Mouse (Mus musculus): ENCODE results near the gene Tank.

The Tank gene

DNA sequence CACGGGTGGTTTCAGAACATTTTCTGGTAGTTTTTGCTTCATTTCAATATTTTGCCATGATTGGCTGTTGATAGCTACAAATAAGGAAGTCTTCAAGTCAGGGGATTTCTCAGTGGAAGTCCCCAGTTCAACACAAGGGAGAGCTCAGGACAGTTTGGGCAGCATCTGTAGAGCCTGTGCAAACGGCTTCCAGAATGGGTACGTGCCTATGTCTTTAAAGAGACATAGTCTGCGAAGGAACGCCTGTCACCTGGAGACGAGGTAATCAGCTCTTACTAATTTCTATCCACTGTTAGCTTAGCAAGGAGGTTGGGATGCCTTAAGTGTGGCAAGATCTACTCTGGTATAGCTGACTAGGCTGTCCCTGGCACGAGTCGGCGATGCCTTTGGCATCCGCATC, at the start of gene Tank:
TSS of gene Tank (plus strand) at position 153 of the 400 bp plus-strand sequence.
- no peak for DNase-seq (ENCODE audit: low spot score in 2 of 2)

DNA sequence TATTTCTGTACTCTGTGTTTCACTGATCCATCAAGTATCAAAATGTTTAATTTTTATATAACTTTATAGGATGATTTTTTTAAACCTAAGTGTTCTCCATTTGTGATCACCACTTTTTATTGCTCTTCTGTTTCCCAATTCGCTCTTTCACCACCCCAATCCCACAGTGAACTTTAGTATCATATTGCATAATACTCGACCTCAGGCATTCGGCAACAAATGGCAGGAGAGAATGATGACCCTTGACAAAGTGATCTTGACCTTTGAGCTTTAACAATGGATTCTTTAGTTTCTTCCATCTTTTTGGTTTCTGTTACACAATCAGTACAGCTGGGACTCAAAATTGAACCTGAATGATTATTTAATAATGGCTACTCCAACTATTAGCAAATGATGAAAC, 46.1 kb upstream of the Tank start:
- DNase-seq (ENCODE audit: low spot score in 2 of 2) = no peak

DNA sequence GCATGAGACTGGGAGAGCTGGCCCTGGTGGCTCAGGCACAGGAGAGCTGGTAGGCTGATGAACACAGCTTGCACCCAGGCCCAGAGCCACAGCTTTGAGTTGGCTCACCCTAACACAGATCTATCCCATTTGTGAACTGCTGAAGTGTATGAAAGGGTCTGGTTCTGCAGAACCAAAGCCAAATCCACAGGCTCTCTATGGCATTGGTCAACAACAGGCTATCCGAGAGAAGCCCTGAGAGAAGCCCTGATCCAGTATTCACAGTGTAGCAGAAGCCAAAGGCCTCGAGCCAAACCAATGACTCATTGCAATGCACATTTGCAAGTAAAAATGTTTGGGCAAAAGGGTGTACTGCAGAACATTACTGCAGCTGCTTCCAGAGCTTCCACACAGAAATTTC, 45.3 kb upstream of the Tank start:
- DNase-seq (ENCODE audit: low spot score in 2 of 2) = peak; percentile 33 to 69

DNA sequence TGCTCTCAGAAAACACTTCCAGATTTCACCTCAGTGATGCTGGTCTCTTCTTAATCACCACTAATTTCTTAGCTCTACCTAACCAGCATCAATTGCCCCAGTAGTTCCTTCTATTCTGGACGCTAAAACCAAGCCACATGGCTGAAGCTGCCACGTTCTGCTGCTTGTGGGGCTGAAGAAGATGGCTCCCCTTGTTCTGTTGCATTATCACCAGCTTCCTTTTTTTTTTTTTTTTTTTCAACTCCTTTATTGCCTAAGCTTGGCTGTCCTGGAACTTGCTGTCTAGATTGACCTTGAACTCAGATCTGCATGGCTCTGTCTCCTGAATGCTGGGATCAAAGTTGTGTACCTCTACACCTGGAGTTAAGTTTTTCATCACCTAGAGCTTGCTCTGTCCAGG, 41.5 kb upstream of the Tank start:
- no peak for DNase-seq (ENCODE audit: low spot score in 2 of 2)

DNA sequence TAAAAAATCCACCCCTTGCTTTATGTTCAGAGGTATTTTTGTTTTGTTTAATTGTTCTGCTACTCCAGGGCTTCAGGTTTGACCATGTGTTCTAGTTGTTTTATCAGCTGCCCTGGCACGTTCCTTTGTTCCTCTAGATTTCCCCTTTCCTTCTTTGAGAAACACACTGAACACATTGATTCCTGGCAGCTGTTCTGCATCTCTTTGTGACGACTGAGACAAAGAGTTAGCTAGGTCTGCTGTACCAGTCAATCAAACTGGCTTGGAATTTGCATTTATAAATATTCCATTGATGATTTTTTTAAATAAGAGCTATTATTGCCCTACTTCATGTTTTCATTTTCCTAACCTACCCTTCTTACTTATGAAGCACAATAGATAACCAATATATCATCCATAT, 39.0 kb upstream of the Tank start:
- no peak for DNase-seq (ENCODE audit: low spot score in 2 of 2)

DNA sequence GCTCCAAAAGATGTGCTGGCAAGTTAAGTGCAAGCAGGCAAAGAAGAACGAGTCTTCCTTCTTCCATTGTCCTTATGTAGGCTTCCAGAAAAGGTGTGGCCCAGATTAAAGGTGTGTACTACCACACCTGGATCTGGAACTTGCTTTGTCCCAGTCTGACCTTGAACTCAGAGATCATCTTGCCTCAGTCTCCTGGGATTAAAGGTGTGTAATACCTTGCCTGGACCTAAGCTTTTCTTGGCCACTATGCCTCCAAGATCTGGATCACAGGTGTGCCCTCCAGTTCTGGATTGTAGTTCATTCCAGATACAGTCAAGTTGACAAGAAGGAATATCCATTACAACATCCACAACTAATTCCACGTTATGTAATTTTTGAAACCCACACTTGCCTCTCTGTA, 36.0 kb upstream of the Tank start:
- no peak for DNase-seq (ENCODE audit: low spot score in 2 of 2)

DNA sequence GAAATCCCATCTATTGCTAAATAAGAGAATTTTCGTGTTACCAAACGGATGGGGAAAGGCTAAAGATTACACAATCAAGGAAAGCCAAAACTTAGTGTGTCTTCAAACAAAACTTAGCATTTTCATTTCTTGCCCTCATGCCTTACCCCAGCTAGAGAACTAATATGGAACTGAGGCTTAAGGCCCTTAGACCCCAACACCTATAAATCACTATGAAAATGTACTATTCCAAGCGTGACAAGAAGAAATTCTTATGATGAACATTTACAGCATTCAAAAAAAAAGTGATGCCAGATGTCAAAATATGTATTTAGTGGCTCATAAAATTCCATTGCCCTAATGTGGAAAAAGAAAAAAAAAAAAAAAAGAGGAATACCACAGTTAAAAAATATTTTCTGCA, 32.7 kb upstream of the Tank start:
- no peak for DNase-seq (ENCODE audit: low spot score in 2 of 2)

DNA sequence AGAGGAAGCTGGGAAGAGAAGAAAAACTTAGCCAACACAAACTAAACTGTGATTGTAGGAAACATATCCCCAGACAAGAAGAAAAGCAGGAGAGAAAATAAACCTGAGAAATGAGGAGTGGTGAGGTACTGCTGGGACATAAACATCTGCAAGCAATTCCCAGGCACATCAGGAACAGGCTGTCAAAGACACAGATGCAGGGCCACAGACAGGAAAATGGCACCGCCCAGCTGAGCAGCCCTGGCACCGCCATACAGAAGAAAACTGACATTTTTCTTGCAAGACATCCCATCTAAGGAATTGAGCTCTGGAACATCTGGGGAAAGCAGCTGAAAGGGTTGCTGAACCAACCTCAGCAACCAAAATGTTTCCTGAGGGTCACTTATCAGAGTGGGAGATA, 30.4 kb upstream of the Tank start:
- DNase-seq (ENCODE audit: low spot score in 2 of 2) = no peak

DNA sequence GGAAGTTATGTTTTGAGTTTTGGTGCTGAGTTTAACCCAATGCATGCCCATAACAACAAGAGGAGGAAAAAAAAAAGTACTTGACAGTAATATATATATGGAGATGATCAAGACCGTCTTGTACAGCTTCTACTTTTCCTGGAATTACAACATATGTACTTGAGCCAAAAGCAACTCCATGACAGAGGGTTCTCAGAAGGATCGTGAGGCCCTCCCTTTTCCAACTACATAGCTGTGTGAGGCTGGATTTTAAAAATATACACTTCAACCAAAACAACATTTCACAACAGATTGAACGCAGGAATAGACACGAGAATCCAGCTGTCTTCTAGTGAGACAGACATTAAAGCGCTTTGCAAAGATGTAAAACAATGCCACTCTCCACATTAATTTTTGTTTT, 26.7 kb upstream of the Tank start:
- no peak for DNase-seq (ENCODE audit: low spot score in 2 of 2)

DNA sequence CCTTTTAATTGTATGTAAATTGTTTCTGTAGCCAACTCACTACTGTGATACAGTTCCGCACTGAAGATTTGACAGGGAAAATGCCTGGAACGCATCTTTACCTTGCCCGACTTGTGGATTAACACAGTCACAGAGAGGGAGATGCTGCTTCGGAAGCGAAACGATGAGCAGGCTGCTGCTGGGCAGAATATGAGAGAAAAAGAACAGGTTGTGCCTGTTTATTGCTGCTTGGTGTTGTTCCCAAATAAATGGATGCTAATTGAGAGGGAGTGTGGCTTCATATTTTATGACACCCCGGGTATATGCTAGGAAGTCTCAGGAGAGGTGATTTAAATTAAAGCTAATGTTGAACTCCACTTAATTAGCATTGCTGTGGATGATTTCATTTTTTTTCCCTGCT, 23.0 kb upstream of the Tank start:
- no peak for DNase-seq (ENCODE audit: low spot score in 2 of 2)

DNA sequence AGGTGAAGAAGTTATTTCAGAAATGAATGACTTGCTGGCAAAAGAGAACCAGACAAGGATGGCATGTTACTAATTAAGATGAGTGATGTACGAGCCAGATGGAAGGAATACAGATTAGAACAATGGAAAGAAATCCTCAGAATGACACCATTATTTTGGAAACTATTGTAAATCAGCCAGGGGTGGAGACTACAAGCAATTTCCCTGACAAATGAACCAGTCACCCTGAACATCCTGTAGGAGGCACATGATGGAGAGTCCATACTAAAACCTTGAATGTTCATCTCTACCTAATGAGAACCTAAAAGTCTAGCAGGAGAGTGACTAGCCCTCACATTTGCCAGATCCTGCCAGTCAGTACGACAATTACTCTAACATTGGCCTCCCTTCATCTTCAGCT, 22.6 kb upstream of the Tank start:
- no peak for DNase-seq (ENCODE audit: low spot score in 2 of 2)

DNA sequence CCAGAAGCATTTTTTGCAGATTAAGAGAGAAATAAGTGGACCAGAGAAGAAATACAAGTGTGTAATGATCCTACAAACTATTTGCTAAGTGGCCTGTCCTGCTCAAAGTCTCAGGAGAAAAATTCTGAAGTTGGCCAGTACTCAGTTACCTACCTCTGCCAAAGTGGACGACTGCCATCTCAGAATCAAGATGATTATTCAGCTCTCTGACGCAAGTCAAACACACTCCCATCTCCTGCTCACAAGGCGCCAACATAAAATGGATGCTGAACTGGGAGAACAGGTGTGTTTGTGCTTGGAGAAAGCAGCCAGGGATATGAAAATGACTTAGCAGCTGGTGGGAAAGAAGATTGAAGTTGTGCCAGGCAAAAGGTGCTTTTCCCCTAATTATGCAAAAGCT, 21.7 kb upstream of the Tank start:
- no peak for DNase-seq (ENCODE audit: low spot score in 2 of 2)

DNA sequence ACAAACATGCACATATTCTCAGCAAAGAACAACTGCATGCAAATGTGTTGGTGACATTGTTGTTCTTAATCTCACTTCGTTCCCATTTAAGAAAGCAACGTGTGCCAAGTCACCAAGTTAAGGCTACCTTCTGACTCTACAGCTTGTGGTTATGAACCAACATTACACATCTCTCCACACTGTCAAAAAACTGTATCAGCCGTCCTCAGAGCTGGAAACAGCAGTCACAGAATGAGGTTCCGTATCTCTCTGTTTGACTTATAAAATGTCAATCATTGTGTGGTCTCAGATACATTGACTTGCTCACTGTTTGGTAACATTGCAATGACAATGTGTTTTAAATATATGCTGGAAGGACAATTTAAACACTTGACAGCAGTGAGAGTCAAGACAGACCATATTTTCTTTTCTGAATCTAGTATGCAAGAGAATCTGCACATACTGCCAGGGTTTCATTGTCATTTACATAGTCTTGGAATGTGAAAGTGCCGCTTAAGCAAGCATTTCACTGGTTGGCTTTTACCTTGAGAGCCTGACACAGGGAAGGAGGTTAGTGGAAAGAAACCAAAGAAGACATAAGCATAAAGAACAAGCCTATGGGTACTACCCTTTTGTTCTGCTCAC, 20.4 kb upstream of the Tank start:
- no peak for DNase-seq (ENCODE audit: low spot score in 2 of 2)

DNA sequence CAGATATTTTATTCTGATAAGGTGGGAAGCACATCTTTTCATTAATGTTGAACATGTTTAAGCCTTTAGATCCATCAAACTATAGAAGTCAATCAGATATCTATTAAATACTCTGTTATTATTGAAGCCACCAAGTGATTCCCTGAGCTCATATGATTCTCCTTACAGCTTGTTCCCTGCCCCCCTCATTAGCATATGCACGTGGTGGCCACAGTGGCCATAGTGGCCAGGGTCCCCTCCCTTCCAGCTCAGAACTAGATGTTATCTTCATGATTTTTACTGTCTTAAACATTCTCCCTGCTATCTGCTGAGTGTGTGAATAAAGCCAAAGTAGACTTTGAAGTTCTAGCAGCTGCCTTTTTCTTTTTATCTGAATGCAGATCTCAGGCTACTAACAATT, 17.3 kb upstream of the Tank start:
- no peak for DNase-seq (ENCODE audit: low spot score in 2 of 2)

DNA sequence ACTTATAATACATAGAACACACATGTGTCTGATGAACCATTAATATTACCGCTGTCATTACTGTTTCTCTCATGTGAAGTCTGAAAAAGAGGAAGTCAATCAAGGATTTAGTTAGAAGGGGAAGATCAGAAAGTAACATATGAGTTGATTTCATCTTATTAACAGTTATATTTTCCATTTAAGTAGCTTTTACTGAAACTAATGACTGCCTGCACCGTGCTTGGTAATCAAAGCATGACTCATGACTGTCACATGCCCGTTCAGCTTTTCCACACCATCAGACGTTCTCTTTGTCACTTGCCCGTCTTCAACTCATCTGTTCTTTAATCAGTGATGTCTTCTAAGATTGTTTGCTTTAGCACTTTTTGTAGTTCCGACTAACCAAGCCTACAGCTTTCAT, 15.2 kb upstream of the Tank start:
- no peak for DNase-seq (ENCODE audit: low spot score in 2 of 2)

DNA sequence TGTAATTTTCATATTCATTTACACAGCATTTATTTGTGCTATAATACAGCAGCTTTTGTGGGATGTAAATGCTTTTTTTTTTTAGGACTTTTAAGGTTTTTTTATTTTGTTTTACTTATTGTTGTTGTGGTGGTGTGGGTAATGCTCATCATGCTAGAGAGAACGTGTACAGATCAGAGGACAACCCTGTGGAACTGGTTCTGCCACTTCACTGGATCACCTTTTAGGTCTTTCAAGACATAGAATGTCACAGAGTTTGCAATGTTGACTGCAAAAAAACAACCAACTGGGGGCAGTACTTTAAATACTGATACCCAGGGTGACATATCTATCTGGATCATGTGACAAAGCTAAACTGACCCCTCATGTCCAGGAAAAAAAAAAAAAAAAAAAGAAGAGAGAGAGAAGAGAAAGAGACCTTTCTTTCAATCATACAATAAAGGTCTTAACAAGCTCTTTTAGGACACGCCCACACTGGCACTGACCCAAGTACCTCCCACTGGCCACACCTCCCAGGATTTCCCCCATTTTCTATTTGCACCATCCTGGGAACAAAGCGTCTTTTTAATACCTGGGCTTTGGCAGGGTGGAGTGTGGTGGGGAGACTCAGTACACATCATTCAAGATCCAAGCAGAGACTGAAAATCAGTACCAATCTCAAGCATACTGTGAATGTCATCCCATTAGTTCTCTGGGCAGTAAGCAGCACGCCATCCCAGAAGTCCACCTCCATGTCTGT, 11.2 kb upstream of the Tank start:
- DNase-seq (ENCODE audit: low spot score in 2 of 2) = no peak

DNA sequence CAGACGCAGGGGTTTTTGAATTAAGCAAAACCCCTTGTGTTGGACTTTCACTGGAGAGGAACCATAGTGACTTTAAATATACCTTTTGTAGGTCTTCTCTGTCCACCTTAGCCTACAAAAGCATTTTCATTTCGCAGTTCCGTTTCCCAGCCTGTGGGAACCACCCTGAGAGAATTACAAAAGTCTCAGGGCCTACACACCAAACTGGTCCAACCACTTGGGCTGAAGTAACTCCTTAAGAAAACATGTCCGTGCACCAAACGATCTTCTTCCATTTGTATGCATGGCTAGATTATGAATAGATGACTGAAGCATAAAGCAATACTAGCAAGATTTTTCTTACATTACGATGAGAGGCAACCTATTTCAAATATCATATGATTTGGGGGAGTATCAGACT, 9.2 kb upstream of the Tank start:
- no peak for DNase-seq (ENCODE audit: low spot score in 2 of 2)

DNA sequence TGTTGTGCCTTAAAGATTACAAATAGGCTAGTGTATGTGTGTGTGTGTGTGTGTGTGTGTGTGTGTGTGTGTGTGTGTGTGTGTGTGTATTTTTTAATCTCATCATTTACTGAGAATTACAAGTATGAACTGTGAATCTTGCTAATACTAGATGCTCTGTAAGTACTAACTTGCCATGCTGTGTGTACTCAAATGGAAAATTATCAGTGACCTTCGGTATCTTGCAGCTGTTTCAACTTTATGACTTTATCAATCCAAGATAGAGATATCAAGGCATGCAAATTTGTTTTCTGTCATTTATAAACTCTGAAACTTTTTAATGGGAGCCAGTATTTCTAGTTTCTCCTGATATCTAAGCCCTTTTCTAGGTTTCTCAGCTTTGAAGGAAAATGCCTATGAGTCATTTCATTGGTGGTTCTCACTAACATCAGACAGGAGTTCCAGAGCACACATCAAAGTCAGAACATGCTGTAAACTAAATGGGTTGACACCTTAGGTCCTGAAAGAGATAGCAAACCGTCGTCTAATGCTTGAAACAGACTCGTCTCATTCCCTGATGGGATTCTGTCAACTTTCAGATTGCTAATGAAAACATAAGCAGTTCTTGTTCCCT, 6.9 kb upstream of the Tank start:
- no peak for DNase-seq (ENCODE audit: low spot score in 2 of 2)

DNA sequence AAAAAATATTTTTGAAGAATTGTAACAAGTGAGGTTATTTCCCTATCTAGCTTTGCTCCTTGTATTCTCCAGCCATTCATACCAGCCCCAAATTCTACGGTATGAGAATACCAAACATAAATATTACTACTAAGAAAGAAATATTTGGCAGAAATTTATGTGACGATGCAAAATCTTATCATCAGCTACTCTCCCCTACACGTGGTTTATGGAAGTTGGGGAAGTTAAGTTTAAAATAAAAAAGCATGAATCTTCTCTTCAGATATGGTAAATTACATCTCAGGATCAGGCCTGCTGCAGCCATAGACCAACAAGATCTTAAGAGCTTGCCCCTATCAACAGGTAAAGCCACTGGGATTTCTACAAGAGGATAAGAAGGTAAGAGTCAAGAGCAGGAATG, 1.9 kb upstream of the Tank start:
- no peak for DNase-seq (ENCODE audit: low spot score in 2 of 2)

DNA sequence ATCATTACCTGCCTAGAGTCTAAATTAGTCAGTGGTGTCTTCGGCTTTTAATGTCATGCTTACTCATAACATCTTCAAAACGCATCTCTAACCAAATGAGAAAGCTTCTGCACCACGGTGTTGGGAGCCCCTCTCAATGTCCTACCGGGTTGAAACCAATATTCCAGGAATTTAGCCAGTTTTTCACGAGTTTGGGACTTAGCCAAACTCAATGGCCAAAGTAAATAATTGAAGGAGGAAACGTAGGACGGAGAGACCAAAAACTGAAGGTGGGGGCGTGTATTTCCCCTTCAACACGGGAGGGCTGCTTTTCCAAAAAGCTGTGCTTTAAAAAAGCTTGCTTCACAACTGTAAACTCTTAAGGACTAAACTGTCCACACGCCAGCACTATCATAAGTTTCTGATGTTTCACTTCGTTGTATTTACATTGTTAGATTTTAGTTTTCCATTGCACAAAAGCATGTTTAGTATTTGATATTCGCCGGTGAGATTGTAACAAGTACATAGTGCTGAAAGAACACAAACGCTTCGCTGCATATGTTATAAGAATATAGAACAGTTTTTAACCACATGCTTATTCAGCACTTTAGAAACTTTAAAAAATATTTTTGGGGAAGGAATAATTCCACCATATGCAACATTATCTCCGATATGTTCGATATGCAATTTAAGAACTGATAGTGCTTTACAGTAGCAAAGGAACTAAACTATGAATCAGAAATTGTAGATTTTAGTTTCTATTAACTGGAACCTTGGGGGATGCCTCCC, 1.3 kb upstream of the Tank start:
- DNase-seq (ENCODE audit: low spot score in 2 of 2) = no peak

DNA sequence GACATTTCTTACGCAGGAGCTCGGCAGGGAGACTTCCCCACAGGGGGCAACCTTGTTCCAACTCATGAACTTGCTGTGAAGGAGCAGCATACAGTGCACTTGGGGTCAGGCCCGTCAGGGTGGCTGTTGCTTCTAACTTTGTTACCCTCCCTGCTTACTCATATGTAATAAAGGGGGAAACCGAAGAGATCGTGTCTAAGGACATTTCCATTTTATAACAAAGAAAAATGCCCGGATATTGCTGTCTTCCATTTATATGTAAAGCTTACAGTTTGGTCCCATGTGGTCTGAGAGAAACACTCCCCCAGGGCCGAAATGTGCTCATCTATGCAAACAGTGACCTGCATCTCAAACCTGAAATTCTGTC, 706 bp upstream of the Tank start:
- no peak for DNase-seq (ENCODE audit: low spot score in 2 of 2)

DNA sequence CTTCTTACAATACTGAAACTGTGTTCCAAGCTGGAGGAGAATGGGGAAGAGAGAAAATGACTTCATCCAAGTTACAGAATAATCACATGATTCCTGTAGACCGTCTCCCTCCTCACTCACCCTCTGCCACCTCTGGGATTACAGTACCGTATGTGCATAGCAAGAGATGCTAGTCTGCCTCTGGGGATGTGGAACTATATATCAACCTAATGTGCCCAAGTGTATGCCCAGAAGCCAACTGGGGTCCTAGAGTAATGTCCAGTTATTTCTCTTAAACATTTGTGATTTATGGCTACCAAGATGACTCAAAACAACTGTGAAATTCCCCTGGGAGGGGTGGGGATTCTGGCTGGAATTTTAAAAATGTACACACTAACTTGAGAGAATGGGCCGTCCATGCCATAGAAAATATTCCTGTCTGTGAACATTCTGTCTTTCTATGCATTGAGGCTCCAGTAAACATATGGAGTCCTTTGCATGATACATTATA, 1.2 kb downstream of the Tank start:
- no peak for DNase-seq (ENCODE audit: low spot score in 2 of 2)

DNA sequence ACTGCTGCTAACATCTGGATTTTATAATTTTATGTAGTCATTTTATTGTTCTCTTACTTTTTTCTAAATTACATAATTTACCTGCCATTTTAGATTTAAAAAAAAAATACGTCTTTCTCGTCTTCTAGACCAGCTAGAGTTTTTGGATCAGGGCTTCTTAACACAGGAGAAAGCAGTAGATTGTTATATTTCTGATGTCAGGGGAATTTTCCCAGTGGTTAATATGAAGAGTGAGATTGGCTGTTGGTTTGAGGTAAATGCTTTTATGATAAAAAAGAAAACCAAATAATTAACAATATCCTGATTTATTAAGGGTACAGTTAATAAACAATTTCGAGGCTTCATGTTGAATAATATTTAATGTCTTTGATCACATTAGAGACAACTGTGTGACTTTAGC, 1.7 kb downstream of the Tank start:
- DNase-seq (ENCODE audit: low spot score in 2 of 2) = no peak
